Mouse (Mus musculus): ENCODE measurements at regions not wholly inside any gene's neighbourhood (a gene's known extent, or its start where the extent isn't known, plus 50 kb on each side); places are given as distances from the start of the nearest gene placed in this dataset.
A peak's percentile ranks its signal among the peaks of the same experiment; 100 is the strongest.

- peak; percentile 54 for DNase-seq (ENCODE audit: low spot score)
Measured at GRCm38 (mm10) chr12:7919709-7920324, 57.6 kb upstream of the Apob start.

DNA sequence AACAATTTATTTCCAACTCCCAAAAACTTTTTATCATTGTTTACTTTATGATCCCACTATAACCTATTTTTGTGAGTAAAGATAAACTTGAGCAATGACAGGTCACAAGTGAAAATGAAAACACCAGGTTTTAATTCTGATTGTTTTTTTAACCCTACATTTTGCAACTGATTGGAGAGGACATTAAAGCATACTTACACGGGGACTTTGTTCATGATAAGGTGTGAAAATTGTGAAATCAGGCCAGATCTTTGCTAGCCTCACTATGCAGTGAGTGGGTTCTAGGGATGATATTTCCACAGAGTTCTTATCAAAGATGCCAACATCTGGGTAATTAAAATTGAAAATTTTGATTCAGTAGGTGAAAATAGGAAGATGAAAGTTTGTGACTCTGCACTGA, 56.6 kb upstream of the Apob start:
- no peak for DNase-seq (ENCODE audit: low spot score)

All from yolk sac, embryonic 10.5 days (tissue).